Mouse (Mus musculus) ES-Bruce4 (cell line): ENCODE measurements around the gene Ttll9.

Experiments used
- CTCF ChIP-seq: IDR thresholded peaks from one replicate; pipeline ENCODE4 v1.8.1; 2011; ENCODE audit warnings: low read depth, low read length
- POLR2A ChIP-seq: IDR thresholded peaks from one replicate; pipeline ENCODE4 v1.8.1; 2011; ENCODE audit warnings: low read length; ENCODE audit not compliant: insufficient read depth

- TF ChIP-seq CTCF (no peak), POLR2A (no peak)
Observed at GRCm38 (mm10) chr2:153043886-153044285, 81.6 kb downstream of the Ttll9 start.
